Mouse (Mus musculus) testis, adult 2 months (tissue): ENCODE measurements around the gene Mitf.

Experiments used
- CTCF ChIP-seq: fragments of 200-500 bp; IDR thresholded peaks from 2 replicates; pipeline ENCODE4 v1.5.1; 2012; ENCODE audit warnings: low read depth, mild to moderate bottlenecking, inconsistent platforms, low read length, moderate library complexity; ENCODE audit not compliant: control insufficient read depth, insufficient read depth, insufficient replicate concordance
- POLR2A ChIP-seq: fragments of 200-500 bp; IDR thresholded peaks from 2 replicates; pipeline ENCODE4 v1.6.1; 2012; ENCODE audit warnings: low read depth, mild to moderate bottlenecking, inconsistent platforms, low read length, moderate library complexity; ENCODE audit not compliant: control insufficient read depth

GRCm38 (mm10) chr6:97901561-97901960 lies 94.7 kb downstream of the Mitf start:
- TF ChIP-seq CTCF (no peak), POLR2A (no peak)
